Mouse (Mus musculus) kidney, adult 2 months (tissue): ENCODE data around the gene Ets1.

Source experiments
- CTCF ChIP-seq: fragments of 200-500 bp; conservative IDR thresholded peaks from 2 replicates; pipeline ENCODE4 v1.5.1; 2011; ENCODE audit warnings: low read depth, mild to moderate bottlenecking, control low read depth, low read length, moderate library complexity, mixed read lengths; ENCODE audit not compliant: insufficient read depth, insufficient read length
- POLR2A ChIP-seq: fragments of 200-500 bp; IDR thresholded peaks from one replicate; pipeline ENCODE4 v1.6.1; 2011; ENCODE audit warnings: low read depth, low read length, control low read depth

DNA sequence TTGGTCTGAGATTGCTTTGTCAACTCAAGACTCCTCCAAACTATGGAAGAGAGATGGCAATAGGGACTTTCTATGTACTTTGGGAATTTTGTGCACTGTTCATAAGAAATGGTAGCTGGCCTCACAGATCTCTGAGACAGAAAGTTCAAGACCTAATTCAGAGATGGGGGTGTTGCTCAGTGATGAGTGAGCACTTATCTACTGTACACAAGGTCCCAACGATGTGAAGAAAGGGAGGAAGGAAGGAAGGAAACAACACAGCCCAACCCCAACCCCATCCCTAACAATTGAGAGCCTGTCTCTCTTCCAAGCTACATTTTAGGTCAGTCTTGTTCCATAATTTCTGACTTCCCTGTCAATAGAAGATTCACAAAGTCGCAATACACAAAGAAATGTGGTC is 125.3 kb downstream of the Ets1 start:
- TF ChIP-seq CTCF = no peak
- no peak for TF ChIP-seq POLR2A
